ENCODE assay signal across 9 mouse cellular contexts in the genomic region with DNA sequence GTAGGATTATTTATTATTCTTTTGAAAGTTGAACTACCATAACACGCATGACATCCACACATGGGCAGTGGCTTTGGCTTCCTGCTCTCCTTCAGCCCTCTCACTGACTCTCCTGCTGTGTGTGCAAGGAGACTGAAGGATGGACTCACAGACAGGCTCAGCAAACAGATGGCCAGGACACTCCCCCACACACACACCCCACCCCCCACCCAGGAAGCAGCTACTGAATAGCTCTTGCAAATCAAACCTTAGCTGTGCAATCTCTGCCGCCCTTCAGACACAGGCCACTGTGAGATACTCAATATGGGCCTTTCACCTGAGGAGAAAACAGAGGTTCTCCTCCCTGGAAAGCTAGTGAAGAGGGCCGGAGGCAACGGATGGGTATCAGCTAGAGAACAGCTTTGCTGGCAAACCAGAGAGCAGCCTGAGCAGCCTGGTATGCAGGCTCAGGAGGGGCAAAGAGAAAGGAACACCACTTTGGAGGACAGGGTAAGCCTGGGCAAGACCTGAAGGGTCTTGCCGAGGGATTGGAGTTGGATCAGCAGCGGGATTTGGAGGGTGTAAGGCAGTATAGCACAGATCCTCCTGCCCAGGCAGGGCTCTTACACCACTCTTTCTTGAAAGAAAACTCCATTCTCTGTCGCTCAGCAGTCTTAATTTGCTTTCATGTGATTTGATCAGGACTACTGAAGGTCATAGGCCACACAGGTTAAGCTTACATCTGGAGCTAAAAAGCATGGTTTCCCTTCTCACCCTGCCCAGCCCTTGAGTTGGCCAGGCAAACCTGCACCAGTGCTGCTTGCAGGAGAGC. TPM values are rescaled to one million over a fixed set of nuclear protein-coding genes. Genes with fewer than 3 reads are reported as not detected.
DNase-seq lines count a peak whose midpoint lies in the region; ATAC-seq lines count a peak whose summit lies in the region.
"Had no signal": no experiment of that assay in that cellular context is flagged by ENCODE, and none has a peak within 500 bp of the region (broad histone marks: within the 10 kb centered on the region; RNA-seq: fewer than 3 reads in every experiment).

No protein-coding gene starts in this region.

- H3K4me2 ChIP-seq in forebrain, embryonic 16.5 days (ENCODE audit: low read length) = peak overlapping the region; percentile 84
- H3K4me2 ChIP-seq in midbrain, embryonic 15.5 days = peak overlapping the region; percentile 89

- peak overlapping the region; percentile 66 for H3K4me3 ChIP-seq in forebrain, embryonic 16.5 days (replicated peaks; ENCODE audit: low read length)
- peak overlapping the region; percentile 87 for H3K4me3 ChIP-seq in midbrain, embryonic 15.5 days

- H3K9me3 ChIP-seq in forebrain, embryonic 16.5 days (ENCODE audit: control insufficient read depth, low read length) = no peaks in the 10 kb centered on the region
- no peaks in the 10 kb centered on the region for H3K9me3 ChIP-seq in midbrain, embryonic 15.5 days

- no peaks in the 10 kb centered on the region for H3K27me3 ChIP-seq in forebrain, embryonic 16.5 days (replicated peaks; ENCODE audit: control insufficient read depth, insufficient read depth, low read length)
- no peaks in the 10 kb centered on the region for H3K27me3 ChIP-seq in midbrain, embryonic 15.5 days (replicated peaks)

- peaks cover 55% of the 10 kb centered on the region for H3K4me1 ChIP-seq in forebrain, embryonic 16.5 days (replicated peaks; ENCODE audit: control insufficient read depth, insufficient read depth, low read length)
- H3K4me1 ChIP-seq in midbrain, embryonic 15.5 days = peaks cover 63% of the 10 kb centered on the region

- H3K27ac ChIP-seq in forebrain, embryonic 16.5 days (ENCODE audit: low read length) = no peak overlapping the region
- H3K27ac ChIP-seq in midbrain, embryonic 15.5 days = no peak overlapping the region

- H3K36me3 ChIP-seq in forebrain, embryonic 16.5 days (ENCODE audit: control insufficient read depth, insufficient read depth) = no peaks in the 10 kb centered on the region
- no peaks in the 10 kb centered on the region for H3K36me3 ChIP-seq in midbrain, embryonic 15.5 days (replicated peaks)

- peak overlapping the region; percentile 96 for H3K9ac ChIP-seq in forebrain, embryonic 16.5 days (replicated peaks; ENCODE audit: low read depth, low read length)
- peak overlapping the region; percentile 86 for H3K9ac ChIP-seq in midbrain, embryonic 15.5 days

- 0 out of 2 replicates have a peak, but pooled peaks have one; percentile 2 for ATAC-seq in cerebellum, adult (ENCODE audit: insufficient number of reproducible peaks, low FRiP score, low TSS enrichment)
- no peak for ATAC-seq in forebrain, embryonic 16.5 days
- ATAC-seq in midbrain, embryonic 15.5 days (replicated peaks) = no peak
- ATAC-seq in CD4-positive, CD25-positive, alpha-beta regulatory T cell, adult 4 months = no peak

- WGBS in forebrain, embryonic 16.5 days = 42% methylated on average over 7 of the region's 7 CpGs
- WGBS in midbrain, embryonic 15.5 days = 16% methylated on average over 7 of the region's 7 CpGs

- no peak for DNase-seq in cerebellum, postnatal 4 days (ENCODE audit: low spot score in 2 of 2)
- DNase-seq in ZHBTc4 (ENCODE audit: low read depth, low spot score) = peak; percentile 59
- no peak for DNase-seq in adrenal gland, postnatal 36 days
- DNase-seq in layer of hippocampus, adult 9-10 months (ENCODE audit: low spot score) = no peak
- DNase-seq: kidney, adult 2 months had no signal

RNA-seq across cellular contexts. Expression of a gene that starts 3.1 kb away (rescaled TPM):
- 33.1 and 44.3 TPM in 2 replicates for polyA plus RNA-seq in forebrain, embryonic 16.5 days (2015; fragmentation: Nextera tagmentation; extraction: Ambion mirVana)
- polyA plus RNA-seq in midbrain, embryonic 15.5 days (2015; fragmentation: Nextera tagmentation; extraction: Ambion mirVana) = 35.5 and 39.0 TPM in 2 replicates
- under 1 TPM in 1 of 2 experiments, not detected in 1; 0.28 TPM for polyA plus RNA-seq in CD4-positive, CD25-positive, alpha-beta regulatory T cell, adult 4 months (2017; shearing (Covaris generic))
- 10 to 100 TPM in 1 of 2 experiments, 1 to 10 TPM in 1; 5.6 to 12.9 TPM for total RNA-seq in adrenal gland, postnatal 36 days (2021)

Comparison
In these comparisons a context has a peak if more than half of its experiments do, and no peak if none do; other contexts are left out.
1. RNA of a gene that starts 3.1 kb away (polyA plus RNA-seq): 33.1 to 44.3 TPM in forebrain, embryonic 16.5 days and 35.5 to 39.0 TPM in midbrain, embryonic 15.5 days; 0.28 TPM in CD4-positive, CD25-positive, alpha-beta regulatory T cell, adult 4 months; every median in the first group is over 10 times any median in the second.